Mouse (Mus musculus) gastrocnemius, postnatal 4 days (tissue): ENCODE measurements at regions not wholly inside any gene's neighbourhood (a gene's known extent, or its start where the extent isn't known, plus 50 kb on each side); places are given as distances from the start of the nearest gene placed in this dataset.

Experiments used
- DNase-seq, 2 experiments: peaks; one replicate each; pipeline ENCODE4 v3.0.0; 2021 to 2022; ENCODE audit warnings: low spot score in 2 of 2, mixed read lengths in 2 of 2

GRCm38 (mm10) chr11:111442257-111442656 lies 376.3 kb downstream of the Kcnj2 start:
- DNase-seq = no peak

- no peak for DNase-seq
Observed at GRCm38 (mm10) chr11:111443381-111443780, 377.4 kb downstream of the Kcnj2 start.

GRCm38 (mm10) chr11:111444791-111445190 lies 378.8 kb downstream of the Kcnj2 start:
- DNase-seq = no peak

DNA sequence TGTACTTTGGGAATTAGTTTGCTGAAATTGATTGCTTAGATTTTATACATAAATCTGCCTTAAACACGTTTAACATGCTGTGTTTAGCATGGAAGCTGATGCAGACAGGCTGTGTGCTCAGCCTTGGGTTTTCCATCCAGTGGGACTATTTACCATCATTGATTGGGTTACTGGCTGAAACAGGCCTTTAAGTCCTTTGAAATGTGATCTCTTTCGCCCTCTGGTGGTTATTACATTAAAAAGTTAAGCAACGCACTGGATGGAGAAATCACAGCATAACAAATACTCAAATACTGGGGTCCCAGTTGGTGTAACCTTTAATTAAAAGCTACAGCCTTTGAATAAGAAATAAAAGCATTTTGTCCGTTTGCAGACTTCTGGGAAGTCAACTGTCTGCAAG lies 379.8 kb downstream of the Kcnj2 start:
- no peak for DNase-seq

- DNase-seq = no peak
Observed at GRCm38 (mm10) chr11:111450811-111451494, 385.0 kb downstream of the Kcnj2 start.

- DNase-seq = no peak
Observed at GRCm38 (mm10) chr11:111460046-111460445, 394.1 kb downstream of the Kcnj2 start.

- DNase-seq = no peak
Observed at GRCm38 (mm10) chr11:111484981-111485380, 419.0 kb downstream of the Kcnj2 start.

GRCm38 (mm10) chr11:111512471-111512870 lies 446.5 kb downstream of the Kcnj2 start:
- no peak for DNase-seq

DNA sequence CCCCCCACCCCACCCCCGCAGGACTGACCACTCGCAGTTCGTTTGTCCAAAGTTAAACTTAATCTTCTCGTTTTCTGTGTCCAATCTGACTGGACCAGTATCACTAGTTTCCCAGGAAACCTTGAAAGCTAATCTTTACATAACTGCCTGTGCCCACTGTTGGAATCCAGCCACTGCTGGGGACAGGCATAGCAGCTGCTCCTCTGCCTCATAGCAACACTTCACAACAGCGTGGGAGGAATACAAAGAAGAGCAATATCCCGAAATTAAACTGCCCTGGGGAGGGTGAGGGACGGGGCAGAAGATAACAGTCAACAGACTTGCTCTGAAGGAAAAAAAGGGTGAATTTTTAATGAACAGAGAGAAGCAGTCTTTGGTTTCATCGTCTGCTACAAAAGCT lies 456.8 kb downstream of the Kcnj2 start:
- DNase-seq = peak in 1 of 2 experiments; percentile 24

DNA sequence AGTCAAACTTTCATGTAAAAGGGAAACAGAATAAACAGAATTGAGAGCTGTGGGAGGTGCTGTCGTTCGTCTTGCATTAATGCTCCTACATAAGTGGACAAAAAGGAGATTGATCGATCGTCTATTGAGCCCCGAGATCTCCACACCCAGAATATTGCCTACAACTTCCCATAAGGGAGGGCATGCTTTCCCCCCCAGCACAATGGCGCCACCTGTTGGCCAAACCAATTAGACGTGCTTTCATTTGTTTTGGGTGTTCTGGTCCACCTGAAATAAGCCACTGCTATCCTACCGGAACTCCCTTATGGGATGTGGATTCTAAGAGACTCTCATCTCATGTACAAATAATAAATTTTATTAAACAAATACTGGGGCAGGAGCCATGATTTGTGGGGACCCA lies 457.5 kb downstream of the Kcnj2 start:
- peak in 1 of 2 experiments; percentile 32 for DNase-seq

GRCm38 (mm10) chr11:111526010-111526742 lies 460.2 kb downstream of the Kcnj2 start:
- no peak for DNase-seq

- no peak for DNase-seq
Observed at GRCm38 (mm10) chr11:111529591-111529990, 463.6 kb downstream of the Kcnj2 start.

- DNase-seq = no peak
Observed at GRCm38 (mm10) chr11:111530912-111531311, 464.9 kb downstream of the Kcnj2 start.

DNA sequence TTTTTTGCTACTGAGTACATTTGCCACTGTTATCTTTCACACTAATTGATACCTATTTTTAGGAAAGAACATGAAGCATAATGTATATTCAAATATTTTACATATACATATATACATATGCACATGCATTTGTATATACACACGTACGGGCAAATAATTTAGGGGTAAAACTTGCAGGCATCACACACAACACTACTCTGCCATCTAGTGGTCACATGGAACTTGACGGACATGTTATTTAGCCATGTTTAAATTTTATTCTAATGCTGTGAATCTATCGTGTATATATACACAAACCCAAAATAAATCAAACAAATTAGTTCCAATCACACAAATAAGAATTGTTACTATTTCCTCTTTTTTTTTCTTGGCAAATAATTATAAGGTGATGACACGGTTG lies 466.5 kb downstream of the Kcnj2 start:
- DNase-seq = no peak

DNA sequence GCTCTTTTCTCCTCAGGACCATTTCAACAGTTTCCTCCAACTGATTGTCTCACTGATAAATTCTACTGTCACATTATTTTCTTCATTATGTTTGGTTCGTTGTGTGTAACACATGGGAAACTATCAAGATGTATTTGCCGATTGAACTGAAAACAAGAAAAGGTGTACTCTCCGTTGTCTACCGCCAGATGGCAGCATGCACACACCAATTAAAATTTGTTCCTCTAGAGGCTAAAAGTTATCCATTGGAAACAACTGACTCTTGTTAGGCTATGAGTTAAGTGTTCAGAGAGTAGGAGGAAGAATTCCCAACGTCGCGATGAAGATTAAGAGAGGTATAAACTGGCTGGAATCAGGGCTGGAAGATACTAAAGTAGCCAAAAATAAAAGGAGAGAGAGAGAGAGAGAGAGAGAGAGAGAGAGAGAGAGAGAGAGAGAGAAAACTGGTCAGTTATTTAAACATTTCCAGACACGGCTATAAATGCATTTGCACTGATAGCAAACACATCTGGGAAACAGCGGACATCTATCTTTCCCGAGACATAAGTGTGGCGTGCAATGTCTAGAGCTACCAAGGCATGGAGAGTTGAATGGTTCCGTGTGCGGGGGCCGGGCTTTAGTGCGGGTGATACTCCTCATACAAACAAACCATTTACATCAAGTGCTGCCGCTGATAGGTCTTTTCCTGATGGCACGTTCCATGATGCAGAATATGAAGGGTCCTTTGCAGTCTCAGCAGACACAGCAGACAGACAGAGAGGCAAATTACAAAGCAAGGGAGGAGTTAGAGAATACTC lies 470.3 kb downstream of the Kcnj2 start:
- peak in 1 of 2 experiments; percentile 31 for DNase-seq

GRCm38 (mm10) chr11:111537654-111538053 lies 471.7 kb downstream of the Kcnj2 start:
- peak in 1 of 2 experiments; percentile 48 for DNase-seq

DNA sequence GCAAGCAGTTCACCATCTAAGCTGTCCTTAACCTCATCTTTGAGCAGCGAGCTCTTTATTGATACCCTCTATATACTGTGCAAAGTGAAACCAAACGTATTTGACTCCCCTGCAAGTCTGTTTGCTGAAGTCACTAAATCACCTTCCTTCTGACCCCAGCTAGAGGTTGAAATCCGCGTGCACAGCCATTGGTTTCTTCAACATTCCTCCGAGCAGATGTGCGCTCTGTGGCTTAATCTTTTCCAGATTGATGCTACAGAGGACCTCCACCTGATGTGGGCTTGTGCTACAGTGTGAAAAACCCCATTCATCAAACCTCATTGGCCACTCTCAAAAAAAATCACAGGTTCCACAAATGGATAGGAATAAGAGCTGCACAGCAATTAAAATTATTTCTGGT lies 474.0 kb downstream of the Kcnj2 start:
- DNase-seq = no peak

DNA sequence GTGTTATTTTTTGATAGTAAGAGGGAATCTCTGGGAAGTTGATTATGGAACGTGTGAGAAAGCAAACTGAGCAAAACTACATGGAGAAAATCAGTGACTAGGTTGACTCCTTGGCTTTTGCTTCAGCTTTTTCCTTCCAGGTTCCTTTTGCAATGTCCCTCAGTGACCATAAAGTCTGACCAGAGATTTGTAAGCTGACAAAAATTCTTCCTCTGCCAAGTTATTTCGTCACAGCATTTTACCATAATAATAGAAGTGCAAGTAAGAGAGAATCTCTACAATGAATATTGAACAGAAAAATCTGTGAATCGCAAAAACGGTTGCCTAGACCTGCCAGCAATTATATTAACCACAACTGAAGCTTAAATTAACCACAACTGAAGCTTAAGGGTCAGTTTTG lies 479.3 kb downstream of the Kcnj2 start:
- DNase-seq = no peak

GRCm38 (mm10) chr11:111555131-111555530 lies 489.2 kb downstream of the Kcnj2 start:
- no peak for DNase-seq

DNA sequence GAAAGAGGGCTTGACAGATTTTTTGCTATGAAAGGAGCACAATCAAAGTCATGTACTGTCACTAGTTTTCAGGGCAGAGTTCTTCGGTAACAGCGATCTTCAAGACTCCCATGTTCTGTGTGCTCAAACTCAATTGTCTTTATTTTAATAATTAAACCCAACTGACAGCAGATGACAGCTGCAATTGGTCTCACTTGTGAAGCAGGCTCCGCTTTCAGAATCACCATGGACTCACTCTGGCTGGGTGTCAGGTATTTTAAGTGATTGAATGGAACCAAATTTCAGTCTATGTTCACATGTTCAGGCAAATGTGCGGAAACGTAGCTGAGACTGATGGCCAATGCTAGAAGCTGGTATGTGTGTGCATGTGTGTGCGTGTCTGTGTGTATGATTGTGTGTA lies 489.7 kb downstream of the Kcnj2 start:
- DNase-seq = no peak

DNA sequence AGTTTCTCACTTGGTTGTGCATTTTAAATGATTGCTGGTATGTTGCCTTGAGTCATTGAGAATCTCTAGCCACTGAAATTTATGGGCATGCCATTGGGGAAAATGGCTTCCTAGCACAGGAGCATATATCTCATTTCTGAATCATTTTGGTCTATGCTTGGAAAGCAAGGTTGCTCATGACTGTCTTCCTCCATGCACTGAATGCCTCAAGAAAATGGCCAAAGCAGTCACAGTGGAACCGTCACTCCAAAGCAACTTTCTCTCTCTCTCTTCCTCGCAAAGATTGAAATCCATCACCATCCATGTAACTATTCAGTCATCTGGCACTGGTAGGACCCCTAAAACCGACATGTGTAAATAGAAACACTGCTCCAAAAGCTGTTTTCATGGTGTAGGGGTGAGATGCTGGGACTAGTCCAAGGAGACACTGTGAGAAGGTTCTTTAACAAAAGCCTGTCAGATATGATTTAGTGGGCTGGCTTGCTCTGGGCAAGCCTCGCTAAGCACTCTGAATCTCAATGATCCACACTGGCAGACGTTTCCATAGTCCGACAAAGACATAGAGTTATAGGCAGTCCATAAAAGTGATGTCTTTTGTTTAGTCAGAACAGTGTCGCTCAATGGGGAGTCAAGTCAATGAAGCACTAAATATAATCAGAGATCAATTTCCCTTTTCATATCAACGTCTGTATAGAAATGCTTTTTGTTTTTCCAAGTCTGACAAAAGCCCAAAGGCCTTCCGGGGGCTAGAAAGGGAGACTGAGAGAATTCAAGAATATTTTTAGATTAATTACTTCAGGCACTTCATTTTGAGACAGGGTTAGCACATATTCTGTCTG lies 492.6 kb downstream of the Kcnj2 start:
- no peak for DNase-seq
